Mouse (Mus musculus) urinary bladder, adult 2 months (tissue): ENCODE measurements around the gene Kit. TPM values are rescaled to one million over a fixed set of nuclear protein-coding genes. Genes with fewer than 3 reads are reported as not detected.

ENCODE experiments used
- DNase-seq: peaks from one replicate; pipeline ENCODE4 v3.0.0; 2022; ENCODE audit warnings: low spot score
- polyA plus RNA-seq: library from polyadenylated mRNA; depleted of rRNA; stranded (reverse); fragments of >200 nt; gene quantifications from 2 replicates; pipeline ENCODE4 v1.2.3, GENCODE M21; 2012

Kit gene
- polyA plus RNA-seq, 1 experiment = 13.1 TPM

- DNase-seq = no peak
Observed at GRCm38 (mm10) chr5:75632846-75633640, 58.3 kb downstream of the Kit start.

GRCm38 (mm10) chr5:75635385-75635784 lies 60.7 kb downstream of the Kit start:
- DNase-seq = no peak

DNA sequence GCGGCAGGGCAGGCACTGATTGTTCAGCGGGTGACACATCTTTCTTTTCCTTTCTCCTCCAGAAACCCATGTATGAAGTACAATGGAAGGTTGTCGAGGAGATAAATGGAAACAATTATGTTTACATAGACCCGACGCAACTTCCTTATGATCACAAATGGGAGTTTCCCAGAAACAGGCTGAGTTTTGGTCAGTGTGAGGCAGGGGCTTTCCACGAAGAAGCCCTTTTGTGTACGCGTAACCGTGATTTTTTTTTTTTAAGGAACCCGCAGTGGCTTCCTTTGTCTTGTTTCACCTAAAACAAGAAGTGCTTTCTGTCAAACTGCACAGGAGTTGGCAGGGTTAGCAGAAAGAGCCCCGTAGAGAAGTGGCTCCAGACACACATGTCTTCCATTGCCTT lies 65.9 kb downstream of the Kit start:
- no peak for DNase-seq

GRCm38 (mm10) chr5:75647046-75647445 lies 72.3 kb downstream of the Kit start:
- DNase-seq = no peak

GRCm38 (mm10) chr5:75650566-75650965 lies 75.8 kb downstream of the Kit start:
- no peak for DNase-seq

- no peak for DNase-seq
Observed at GRCm38 (mm10) chr5:75653431-75653830, 78.7 kb downstream of the Kit start.

GRCm38 (mm10) chr5:75658575-75658974 lies 83.9 kb downstream of the Kit start:
- DNase-seq = no peak

DNA sequence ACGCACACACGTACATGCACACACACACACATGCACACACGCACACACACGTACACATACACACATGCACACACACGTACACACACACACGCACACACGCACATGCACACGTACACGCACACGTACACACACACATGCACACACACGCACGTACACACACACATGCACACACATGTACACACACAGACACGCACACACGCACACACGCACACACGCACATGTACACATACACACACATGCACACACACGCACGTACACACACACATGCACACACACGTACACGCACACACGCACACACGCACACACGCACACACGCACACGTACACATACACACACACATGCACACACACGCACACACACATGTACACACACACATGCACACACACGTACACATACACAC lies 85.6 kb downstream of the Kit start:
- DNase-seq = no peak

GRCm38 (mm10) chr5:75662466-75662865 lies 87.8 kb downstream of the Kit start:
- DNase-seq = no peak

GRCm38 (mm10) chr5:75663768-75664167 lies 89.1 kb downstream of the Kit start:
- DNase-seq = no peak

- DNase-seq = no peak
Observed at GRCm38 (mm10) chr5:75667083-75667482, 92.4 kb downstream of the Kit start.

- DNase-seq = no peak
Observed at GRCm38 (mm10) chr5:75671136-75671788, 96.5 kb downstream of the Kit start.

GRCm38 (mm10) chr5:75676024-75676423 lies 101.3 kb downstream of the Kit start:
- DNase-seq = no peak

DNA sequence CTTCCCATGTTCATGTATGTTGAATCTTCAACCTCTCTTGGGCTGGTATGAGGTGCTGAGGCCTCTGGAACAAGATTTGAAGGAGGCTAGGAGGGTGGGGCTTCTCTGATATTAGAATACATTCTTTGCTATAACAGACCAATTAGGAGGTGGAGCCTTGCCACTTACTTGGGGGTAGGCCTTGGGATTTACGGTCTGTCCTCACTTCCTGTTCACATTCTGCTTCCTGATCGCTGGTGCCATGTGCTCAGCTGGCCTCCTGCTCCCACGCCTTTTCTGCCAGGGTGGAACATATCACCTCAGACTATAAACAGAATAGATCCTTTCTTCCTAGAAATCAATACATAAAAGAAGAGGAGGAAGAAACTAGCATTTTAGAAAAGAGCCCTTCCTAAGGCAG lies 105.2 kb downstream of the Kit start:
- no peak for DNase-seq

DNA sequence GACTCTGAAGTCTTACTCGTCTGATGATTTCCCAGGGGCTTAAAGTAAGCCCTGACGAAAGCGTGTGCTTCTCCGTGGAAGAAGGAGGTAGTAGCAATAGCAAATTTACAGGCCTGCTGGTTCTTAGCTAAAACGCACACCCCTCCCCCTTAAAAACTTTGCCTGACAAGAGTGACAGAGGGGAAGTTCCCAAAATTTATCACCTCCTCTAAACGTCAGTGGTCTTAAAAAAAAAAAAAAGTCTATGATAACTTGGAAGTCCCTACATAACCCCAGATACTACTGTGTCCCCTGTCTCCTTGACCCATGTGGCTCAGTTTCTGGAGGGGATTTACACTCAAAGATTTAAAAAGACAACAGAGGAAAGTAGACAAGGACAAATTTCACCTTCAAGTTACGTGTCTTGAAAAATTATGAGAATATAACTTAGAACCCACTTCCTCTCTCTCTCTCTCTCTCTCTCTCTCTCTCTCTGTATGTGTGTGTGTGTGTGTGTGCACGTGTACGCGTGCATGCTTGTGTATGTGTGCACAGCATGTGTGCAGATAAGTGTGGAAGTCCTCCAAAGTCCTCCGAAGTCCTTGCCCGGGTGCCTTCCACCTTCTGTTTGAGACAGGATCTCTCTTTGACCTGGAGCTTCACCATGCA lies 120.6 kb downstream of the Kit start:
- no peak for DNase-seq

GRCm38 (mm10) chr5:75696960-75697359 lies 122.2 kb downstream of the Kit start:
- no peak for DNase-seq

GRCm38 (mm10) chr5:75698556-75698955 lies 123.8 kb downstream of the Kit start:
- no peak for DNase-seq

DNA sequence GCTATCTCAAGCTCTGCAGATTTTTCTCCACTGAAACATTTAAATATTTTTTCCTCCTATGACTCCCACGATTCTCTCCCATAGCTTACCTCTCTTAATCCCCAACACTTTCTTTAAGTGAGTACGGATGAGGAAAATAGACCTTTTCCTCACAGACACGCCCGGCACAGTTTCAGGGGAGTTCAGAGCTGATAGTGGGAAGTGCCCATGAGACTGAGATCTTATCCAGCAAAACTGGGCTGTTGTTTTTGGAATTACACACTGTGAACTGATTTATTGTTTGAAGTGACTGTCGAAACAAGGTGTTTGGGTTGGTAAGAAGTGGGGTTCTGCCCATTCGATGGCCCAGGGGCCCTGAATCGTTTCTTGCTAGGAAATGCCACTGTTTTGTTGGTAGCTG lies 124.4 kb downstream of the Kit start:
- no peak for DNase-seq

DNA sequence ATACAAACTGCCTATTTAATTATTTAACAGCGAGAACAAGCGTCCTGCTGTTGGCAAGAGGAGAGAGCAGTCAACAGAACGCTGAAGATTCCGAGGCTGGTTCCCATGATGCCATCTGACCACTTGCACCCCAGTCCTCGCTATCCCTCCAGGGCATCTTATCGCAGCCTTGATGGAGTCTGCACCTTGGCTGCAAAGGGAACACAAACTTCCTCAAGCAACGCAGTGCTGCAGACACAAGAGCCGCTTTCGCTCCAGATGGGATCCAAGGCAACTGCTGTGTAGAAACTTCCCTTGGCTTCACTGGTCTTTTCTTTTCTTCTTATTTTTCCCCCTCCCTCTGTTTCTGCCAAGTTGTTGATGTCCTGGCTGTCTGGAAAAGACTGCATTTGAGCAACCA lies 124.8 kb downstream of the Kit start:
- no peak for DNase-seq

DNA sequence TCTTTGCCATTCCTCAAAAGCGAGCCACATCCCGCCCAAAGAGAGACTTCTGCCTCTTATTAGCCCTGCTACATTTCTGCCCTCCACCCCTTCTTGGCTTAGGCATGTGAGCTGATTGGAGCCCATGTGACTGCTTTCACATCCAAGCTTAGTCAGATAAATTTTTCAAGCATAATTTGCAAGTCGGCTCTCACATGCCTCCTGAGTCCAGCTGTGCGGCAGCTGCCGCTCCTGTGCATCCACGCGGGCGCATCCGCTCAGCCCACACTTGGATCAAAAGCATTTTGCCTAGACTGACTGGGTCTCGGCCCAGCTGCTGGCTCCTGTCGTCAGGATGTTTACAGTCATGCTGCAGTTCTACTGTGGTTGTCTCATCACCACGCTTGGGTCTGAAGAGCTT lies 126.9 kb downstream of the Kit start:
- no peak for DNase-seq

DNA sequence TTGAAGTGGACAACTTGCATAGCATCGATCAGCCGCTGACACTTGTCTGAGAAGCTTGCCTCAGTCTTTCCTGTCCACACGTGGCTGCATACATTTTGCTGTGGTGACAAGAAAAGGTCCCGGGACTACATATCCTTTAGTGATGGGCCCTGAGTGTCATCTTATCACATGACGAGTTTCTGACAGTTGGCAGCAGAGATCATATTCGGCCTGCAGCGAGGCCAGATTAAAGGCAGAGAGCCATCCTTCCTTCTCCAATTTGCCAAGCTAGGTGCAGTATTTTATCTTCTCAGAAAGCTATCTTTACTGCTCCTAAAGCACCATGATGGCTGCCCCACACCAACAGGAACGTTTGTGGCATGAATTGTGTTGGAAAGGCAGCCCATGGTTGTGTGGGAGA lies 127.4 kb downstream of the Kit start:
- DNase-seq = no peak

DNA sequence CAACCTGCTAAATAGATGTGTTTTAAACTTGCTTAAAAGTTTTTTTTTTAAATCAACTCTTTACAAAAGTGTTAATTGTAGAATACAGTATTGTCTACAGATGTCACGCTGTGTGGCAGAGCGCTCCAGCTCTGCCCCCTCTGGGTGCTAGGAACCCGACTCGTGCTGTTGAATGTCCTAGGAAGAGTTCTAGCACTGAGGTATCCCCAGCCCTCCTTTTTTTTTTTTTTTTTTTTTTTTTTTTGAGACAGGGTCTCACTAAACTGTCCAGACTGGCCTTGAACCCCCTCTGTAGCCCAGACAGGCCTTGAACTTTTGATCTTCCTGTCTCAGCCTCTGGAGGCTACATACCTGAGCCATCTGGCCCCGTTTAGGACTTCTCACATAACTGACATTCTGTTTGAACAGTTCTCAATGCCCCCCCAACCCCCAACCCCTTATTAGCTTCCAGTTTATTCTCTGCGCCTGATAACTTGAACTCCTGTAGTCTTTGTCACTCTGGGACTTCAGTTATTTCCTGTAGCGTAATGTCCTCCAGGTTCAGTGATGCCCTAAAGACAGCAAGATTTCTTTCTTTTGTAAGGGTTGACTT lies 130.0 kb downstream of the Kit start:
- no peak for DNase-seq

- DNase-seq = no peak
Observed at GRCm38 (mm10) chr5:75705421-75705820, 130.7 kb downstream of the Kit start.
